Mouse (Mus musculus) G1E (cell line): Measurements from ENCODE around the gene Calm4.

ENCODE experiments used
- CTCF ChIP-seq: IDR thresholded peaks from 2 replicates; pipeline ENCODE4 v1.5.1; 2012; ENCODE audit warnings: low read depth, low read length, inconsistent platforms, mixed read lengths
- GATA1 ChIP-seq: IDR thresholded peaks from 2 replicates; pipeline ENCODE4 v1.6.1; 2012; ENCODE audit warnings: borderline replicate concordance, low read length, inconsistent platforms, mixed read lengths
- GATA2 ChIP-seq: IDR thresholded peaks from 2 replicates; pipeline ENCODE4 v1.6.1; 2012; ENCODE audit warnings: low read depth, low read length, inconsistent platforms, borderline replicate concordance
- TAL1 ChIP-seq: conservative IDR thresholded peaks from 2 replicates; pipeline ENCODE4 v1.6.1; 2012; ENCODE audit warnings: low read depth, low read length, inconsistent platforms, mixed read lengths

DNA sequence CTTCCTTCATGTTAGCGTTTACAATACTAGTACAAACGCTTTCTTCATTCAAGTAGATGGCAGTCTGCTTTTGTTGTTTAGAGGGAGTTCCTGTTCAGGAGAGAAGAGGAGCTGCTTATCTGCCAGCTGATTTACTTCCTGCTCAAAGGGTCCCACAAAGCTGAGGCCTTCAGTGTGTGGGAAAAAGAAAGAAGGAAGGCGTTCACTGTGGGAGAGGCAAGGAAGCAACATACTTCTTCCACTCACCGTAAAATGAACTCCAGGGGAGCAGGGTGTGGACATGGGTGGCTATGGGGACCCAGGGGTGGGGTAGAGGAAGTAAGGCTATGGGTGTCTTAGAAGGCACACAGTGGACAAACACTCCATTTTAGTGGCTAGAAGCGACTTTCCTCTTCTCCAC lies 31.9 kb upstream of the Calm4 start:
- no peak for TF ChIP-seq CTCF
- no peak for TF ChIP-seq TAL1
- no peak for TF ChIP-seq GATA1
- no peak for TF ChIP-seq GATA2
